9 mouse cellular contexts compared by ENCODE assay signal in genomic region chr1:182991002-182991778, GRCm38 (mm10). TPM values are rescaled to one million over a fixed set of nuclear protein-coding genes. Genes with fewer than 3 reads are reported as not detected.
DNase-seq lines count a peak whose midpoint lies in the region; ATAC-seq lines count a peak whose summit lies in the region.
"Had no signal": no experiment of that assay in that cellular context is flagged by ENCODE, and none has a peak within 500 bp of the region (broad histone marks: within the 10 kb centered on the region; RNA-seq: fewer than 3 reads in every experiment).

No protein-coding gene starts in this region.

- 0 out of 2 replicates have a peak, but pooled peaks have one; percentile 56 for ATAC-seq in forebrain, embryonic 11.5 days (replicated peaks; ENCODE audit: low FRiP score)
- peak; percentile 88 to 93 for ATAC-seq in hematopoietic stem cell, adult 5-6 weeks (replicated peaks in 1 of 2; ENCODE audit: insufficient read depth in 1 of 2, low FRiP score in 2 of 2, low TSS enrichment in 1 of 2, low read depth in 1 of 2, poor library complexity in 2 of 2, severe bottlenecking in 2 of 2)

- no peaks in the 10 kb centered on the region for H3K27me3 ChIP-seq in forebrain, embryonic 11.5 days (ENCODE audit: control insufficient read depth, insufficient read depth, low read length)
- H3K27me3 ChIP-seq: limb, embryonic 12.5 days had no signal

- H3K4me2 ChIP-seq in forebrain, embryonic 11.5 days (ENCODE audit: low read depth, low read length, severe bottlenecking) = no peak overlapping the region
- H3K4me2 ChIP-seq: limb, embryonic 12.5 days had no signal

- H3K27ac ChIP-seq in forebrain, embryonic 11.5 days (ENCODE audit: low read depth, low read length) = no peak overlapping the region
- H3K27ac ChIP-seq: limb, embryonic 12.5 days had no signal

- no peak overlapping the region for H3K4me3 ChIP-seq in forebrain, embryonic 11.5 days (ENCODE audit: low read depth, low read length)
- H3K4me3 ChIP-seq: limb, embryonic 12.5 days had no signal

- H3K4me1 ChIP-seq in forebrain, embryonic 11.5 days (replicated peaks; ENCODE audit: control insufficient read depth, insufficient read depth, low read length) = no peaks in the 10 kb centered on the region

- 21% methylated on average over 7 of the region's 7 CpGs for WGBS in forebrain, embryonic 11.5 days

- DNase-seq in MEL-GATA-1-ER (ENCODE audit: extremely low read depth, low read depth) = peak; percentile 26
- peak; percentile 51 for DNase-seq in c-Kit-positive CD71-negative TER-119-negative erythroid progenitor cells, embryonic 14.5 days (ENCODE audit: low read depth)
- DNase-seq in forebrain, embryonic 11.5 days (ENCODE audit: low spot score) = peak; percentile 80
- peak; percentile 38 for DNase-seq in layer of hippocampus, adult 9-10 months (ENCODE audit: low spot score)
- DNase-seq in lung, postnatal 25 days (ENCODE audit: low spot score) = peak; percentile 73
- peak; percentile 79 to 82 for DNase-seq in right cerebral cortex, adult 2 months (ENCODE audit: low spot score in 2 of 2)
- peak; percentile 75 for DNase-seq in urinary bladder, postnatal 25 days (ENCODE audit: low spot score)

- no peaks in the 10 kb centered on the region for H3K36me3 ChIP-seq in forebrain, embryonic 11.5 days (ENCODE audit: control insufficient read depth, insufficient read depth, low read length)
- H3K36me3 ChIP-seq: limb, embryonic 12.5 days had no signal

- no peak overlapping the region for H3K9ac ChIP-seq in forebrain, embryonic 11.5 days (ENCODE audit: low read length)
- H3K9ac ChIP-seq: limb, embryonic 12.5 days had no signal

- H3K9me3 ChIP-seq in forebrain, embryonic 11.5 days (ENCODE audit: control insufficient read depth, low read length) = no peaks in the 10 kb centered on the region
- H3K9me3 ChIP-seq: limb, embryonic 12.5 days had no signal

RNA-seq across cellular contexts. Expression of gene Tlr5, which starts 36.6 kb away (rescaled TPM):
- 0.29 and 0.32 TPM in 2 replicates for polyA plus RNA-seq in forebrain, embryonic 11.5 days (2014; fragmentation: Nextera tagmentation; extraction: Ambion mirVana)
- 1.3 TPM in 1 of 2 replicates, not detected in the other for total RNA-seq in hematopoietic stem cell, adult 5-6 weeks (2017)

Comparison
In these comparisons a context has a peak if more than half of its experiments do, and no peak if none do; other contexts are left out.
1. DNase-seq: peak in every context shown above with its lines; median percentile 80 in right cerebral cortex, adult 2 months; 80 in forebrain, embryonic 11.5 days; 75 in urinary bladder, postnatal 25 days; 73 in lung, postnatal 25 days; 51 in c-Kit-positive CD71-negative TER-119-negative erythroid progenitor cells, embryonic 14.5 days; 38 in layer of hippocampus, adult 9-10 months; 26 in MEL-GATA-1-ER.